Mouse (Mus musculus): ENCODE measurements around the gene Cdk2.

GRCm38 (mm10) chr10:128665806-128666205 is 39.0 kb downstream of the Cdk2 start:
- no peak for TF ChIP-seq CTCF (IDR thresholded peaks at IDR 0.05; ENCODE audit: control insufficient read depth, insufficient read depth, low read length)
- no peak for TF ChIP-seq POLR2A (IDR thresholded peaks at IDR 0.05; ENCODE audit: borderline replicate concordance, control insufficient read depth, low read depth, low read length)

All from bone marrow, adult 2 months (tissue).